Mouse (Mus musculus): ENCODE measurements around the gene Prkg1.

Gene Prkg1

DNA sequence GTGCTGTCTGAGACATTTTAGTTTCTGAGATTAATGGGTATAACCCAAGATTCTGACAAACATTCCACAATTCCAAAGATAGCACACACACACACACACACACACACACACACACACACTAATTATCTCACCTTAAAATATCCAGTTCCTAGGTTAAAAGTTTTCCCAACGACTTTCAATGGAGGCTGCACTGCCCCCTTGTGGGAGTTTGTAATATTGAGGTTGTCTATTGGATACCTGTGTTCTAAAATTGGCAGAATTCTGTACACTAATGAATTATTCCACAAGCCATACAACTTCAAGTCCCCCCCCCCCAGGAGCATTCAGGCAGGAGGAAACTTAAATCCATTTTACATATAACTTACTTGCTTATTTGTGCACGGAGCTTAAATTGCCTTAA, 18.2 kb downstream of the Prkg1 start:
- in situ Hi-C loops (cut with MboI) = no loop called here

DNA sequence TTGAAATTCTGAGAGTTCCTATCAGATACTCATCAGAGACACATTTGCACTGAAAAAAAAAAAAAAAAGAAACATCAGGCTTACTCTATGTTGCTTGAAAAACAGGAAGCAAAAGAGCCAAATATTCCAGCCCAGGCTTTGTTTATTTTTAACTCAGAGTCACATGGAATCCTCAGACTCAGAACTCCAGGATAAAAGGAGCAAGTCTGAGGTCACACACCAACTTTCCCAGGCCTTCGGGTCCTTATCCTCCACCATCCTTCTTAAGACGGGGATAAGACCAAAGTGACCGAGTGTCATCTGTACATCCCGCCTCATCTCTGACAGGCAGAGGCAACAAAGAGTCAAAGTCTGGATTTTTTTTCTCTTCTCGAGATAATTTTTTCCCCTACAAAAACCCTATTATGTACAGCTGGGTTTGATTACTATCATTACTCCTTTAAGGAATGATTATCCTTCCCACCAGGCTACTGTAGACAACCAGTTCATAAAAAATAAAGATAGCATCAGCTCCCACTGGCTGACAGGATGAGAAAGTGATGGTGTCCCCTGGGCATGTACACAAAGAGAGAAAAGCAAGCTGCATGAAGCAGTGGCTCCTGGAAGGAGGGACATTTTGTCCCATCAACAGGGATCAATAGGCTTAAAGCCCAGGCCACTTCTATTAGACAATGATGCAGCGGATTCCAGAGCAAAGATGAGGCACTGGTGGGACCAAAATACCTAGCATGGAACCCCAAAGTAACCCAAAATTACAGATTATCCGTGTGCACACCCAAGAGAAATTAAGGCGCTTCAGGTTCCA, 21.4 kb downstream of the Prkg1 start:
- in situ Hi-C loops (cut with MboI) = no loop called here

DNA sequence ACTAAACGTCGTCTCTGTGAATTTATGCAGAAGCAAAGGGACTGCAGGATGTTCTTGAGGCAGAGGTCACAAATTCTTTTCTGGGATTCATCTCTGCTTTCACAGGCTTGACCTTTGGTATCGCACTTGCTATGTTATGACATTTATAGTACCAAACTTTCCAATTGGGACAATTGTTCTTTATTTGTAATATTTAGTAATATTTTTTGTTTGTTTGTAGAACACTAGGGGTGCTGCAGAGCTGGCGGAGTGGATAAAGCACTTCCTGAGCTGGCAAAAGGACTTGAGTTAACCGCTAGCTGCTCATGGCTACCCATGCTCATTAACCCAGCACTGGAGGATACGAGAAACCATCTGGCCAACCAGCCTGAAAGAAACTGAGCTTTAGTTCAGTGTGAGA, 49.9 kb downstream of the Prkg1 start:
- in situ Hi-C loops (cut with MboI) = no loop called here

DNA sequence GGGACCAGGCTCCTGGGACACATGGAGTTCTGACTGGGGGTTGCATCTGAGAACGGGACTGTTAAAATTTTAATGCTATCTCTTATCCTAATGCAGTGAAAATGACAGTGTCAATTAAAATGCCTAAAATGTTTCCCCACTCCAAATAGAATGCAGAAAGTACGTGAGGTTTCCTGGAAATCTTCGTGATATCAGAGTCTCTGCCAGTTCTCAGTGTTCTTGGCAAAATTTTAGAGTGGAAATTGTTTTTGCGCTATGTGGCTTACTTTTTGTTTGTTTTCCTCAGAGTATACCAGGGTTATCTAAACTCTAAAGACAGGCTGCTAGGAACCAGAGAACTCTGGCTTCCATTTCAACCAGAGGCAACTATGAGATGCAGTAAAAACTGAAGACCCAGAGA, 50.4 kb downstream of the Prkg1 start:
- in situ Hi-C loops (cut with MboI) = no loop called here

DNA sequence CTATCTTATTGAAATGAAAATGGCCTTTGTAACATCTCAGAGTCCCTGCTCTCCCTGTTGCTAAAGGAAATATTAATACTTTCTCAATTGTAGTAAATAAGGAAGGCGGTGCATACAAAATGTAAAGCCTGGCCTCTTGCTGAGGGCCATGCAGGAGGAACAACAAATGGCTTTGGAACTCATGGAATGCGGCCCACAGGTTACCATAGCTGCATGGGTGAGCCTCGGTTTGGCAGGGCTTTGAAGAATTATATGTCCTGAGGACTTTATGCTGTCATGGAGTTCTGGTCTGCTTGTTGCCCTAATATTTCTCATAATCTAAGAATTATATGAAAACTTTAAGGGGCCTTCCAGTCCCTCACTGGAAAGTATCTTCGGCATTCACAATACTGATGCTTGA, 51.5 kb downstream of the Prkg1 start:
- in situ Hi-C loops (cut with MboI) = no loop called here

- in situ Hi-C loops (cut with MboI) = no loop called here
Measured at GRCm38 (mm10) chr19:31710336-31710735, 54.5 kb downstream of the Prkg1 start.

DNA sequence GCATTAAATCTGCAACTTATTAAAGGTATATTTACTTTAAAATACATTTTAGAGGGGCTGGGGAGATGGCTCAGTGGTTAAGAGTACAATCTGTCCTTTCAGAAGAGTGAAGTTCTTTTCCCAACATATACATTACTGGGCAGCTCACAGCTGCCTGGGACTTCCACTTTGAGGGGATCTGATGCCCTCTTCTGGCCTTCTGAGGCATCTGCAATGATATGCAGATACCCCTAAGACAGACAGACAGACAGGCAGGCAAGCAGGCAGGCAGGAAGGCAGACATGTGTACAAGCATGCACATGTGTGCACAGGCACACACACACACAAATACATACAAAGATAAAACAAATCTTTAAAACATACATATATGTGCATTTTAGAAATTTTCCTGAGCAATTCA, 60.8 kb downstream of the Prkg1 start:
- in situ Hi-C loops (cut with MboI) = no loop called here

- in situ Hi-C loops (cut with MboI) = no loop called here
Measured at GRCm38 (mm10) chr19:31698916-31699315, 65.9 kb downstream of the Prkg1 start.

GRCm38 (mm10) chr19:31680821-31681220, 84.0 kb downstream of the Prkg1 start:
- in situ Hi-C loops (cut with MboI) = no loop called here

DNA sequence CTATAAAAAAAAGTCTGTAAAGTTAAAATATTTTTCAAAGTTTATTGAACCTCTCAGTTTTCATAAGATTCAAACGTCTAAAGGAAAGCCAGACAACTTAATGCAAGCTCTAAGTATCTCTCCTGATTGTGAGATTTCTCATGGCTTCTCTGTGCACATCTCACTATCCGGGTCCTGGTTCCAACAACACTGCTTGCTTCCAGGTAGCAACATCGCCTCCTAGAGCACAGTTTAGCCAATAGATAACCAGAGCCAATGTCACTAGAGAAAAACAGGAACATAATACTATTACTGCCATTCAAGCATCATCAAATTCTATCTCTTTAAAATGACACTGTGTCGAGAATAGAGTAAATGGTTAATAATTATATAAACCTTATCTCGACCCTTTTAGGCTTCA, 86.5 kb downstream of the Prkg1 start:
- in situ Hi-C loops (cut with MboI) = no loop called here

DNA sequence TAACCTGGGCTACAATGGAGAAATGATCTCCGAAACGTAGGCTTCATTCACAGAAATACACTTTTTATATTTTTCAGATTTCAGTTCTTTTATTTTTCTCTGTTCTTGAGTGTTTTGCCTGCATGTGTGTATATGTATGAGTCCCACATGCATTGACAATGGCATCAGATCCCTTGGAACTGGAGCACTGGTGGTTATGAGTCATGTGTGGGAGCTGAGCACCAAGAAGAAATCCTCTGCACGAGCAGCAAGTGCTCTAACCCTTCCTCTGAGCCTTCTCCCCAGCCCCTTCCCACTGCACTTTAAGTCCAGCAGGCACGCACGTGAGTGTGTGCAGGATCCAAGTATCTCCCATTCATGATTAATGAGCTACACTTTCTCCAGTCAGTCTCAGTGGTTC, 93.1 kb downstream of the Prkg1 start:
- in situ Hi-C loops (cut with MboI) = no loop called here

- in situ Hi-C loops (cut with MboI) = no loop called here
Measured at GRCm38 (mm10) chr19:31665007-31665406, 99.8 kb downstream of the Prkg1 start.

- in situ Hi-C loops (cut with MboI) = no loop called here
Measured at GRCm38 (mm10) chr19:31664159-31664991, 100.5 kb downstream of the Prkg1 start.

- in situ Hi-C loops (cut with MboI) = no loop called here
Measured at GRCm38 (mm10) chr19:31663437-31664158, 101.2 kb downstream of the Prkg1 start.

DNA sequence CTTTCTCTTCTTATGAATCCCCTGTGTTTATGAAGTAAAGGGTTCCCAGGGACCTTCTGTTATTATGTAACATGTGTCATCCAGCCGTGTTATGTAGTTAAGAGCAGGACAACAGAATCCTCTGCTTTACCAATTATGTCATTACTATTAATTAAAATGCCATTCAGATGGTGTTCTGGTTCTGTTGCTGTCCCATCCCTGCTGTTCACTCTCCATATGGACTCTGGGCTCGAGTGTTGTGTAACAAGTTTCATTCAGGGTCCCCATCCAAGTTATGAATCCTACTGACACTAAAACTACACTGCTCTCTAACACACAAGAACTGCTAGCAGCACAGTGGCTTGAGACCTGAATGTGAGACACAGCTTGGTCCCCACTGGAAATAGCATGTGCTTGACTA, 102.0 kb downstream of the Prkg1 start:
- in situ Hi-C loops (cut with MboI) = no loop called here

DNA sequence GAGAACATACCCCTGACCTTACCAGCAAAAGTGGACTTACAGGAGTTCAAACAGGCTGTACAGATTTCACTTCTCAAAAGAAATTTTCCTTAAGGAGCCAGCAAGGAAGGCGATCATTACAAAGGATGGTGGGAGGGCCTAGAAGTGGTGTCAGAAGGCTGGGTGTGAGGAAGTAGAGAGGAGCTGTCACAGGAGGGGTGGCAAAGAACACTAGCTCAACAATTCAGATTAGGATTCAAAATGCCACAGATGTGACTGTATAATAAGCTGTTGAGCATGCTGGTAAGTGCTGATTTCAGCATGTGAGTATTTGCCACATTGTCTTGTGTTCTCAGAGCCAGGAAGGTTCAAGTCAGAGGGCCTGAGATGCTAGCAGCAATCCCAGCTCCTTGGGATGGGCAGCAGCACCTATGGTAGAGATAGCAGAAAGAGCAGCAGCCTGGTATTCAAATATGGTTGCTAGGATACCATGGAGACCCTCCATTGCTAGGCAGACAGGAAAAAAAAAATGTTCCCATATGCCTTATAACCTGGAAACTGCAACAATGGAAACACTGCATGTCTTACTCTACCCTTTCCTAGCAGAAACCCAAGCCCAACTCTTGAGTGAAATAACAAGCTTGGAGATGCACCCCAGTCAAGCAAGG, 106.0 kb downstream of the Prkg1 start:
- in situ Hi-C loops (cut with MboI) = no loop called here

DNA sequence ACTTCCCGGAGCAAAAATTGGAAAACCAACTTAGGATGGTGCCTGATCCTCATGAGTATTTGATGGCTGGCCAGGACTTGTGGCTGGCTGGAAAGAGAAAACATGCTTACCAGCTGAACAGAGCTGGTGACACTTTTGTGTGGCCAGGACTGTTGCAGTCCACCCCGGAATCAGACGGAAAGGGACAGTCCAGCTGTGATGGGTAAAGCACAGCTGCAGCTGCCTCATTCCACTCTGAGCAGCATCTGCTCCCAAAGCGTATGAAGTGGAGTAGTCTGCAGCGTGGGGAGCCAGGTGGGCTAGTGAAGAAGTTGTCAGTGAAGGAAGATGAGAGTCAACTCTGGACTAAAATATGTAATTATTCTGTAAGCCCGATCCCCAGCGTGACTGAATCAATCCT, 108.6 kb downstream of the Prkg1 start:
- in situ Hi-C loops (cut with MboI) = no loop called here

DNA sequence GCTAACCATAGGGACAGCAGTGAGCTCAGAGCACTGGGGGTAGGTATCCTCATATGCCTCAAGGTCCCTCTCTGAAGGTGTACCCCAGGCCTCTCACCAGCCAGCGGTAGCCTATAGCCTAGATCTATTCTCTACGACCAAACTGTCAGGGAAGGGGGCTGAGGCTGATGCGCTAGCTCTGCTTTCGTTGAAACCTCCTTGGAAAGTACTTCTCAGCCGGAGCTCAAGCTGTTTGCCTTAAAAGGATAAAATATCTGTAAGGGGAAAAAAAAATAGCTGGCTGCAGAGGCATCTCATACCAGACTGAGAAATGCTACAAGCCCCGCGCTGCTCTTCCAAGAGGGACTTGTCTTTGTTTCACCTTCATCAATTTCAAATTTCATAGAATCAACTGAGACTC, 109.0 kb downstream of the Prkg1 start:
- in situ Hi-C loops (cut with MboI) = no loop called here

DNA sequence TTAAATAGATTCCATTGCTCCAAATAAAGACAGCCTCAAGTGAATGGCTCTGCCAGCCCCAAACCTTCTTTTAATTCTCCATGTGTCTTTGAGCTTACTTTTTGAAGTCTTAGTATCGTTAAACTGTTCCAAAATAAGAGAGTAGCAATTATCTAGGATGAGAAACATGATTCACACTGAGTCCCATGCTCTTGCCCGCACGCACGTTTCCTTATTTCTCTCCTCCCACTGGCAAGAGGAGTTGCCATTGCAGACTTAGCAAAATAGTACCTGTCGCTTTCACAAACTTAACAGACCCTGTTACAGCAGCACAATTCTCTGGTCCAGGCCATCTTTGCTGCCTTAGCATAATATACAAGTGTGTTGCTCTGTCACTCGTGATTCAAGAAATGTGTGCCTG, 110.8 kb downstream of the Prkg1 start:
- in situ Hi-C loops (cut with MboI) = no loop called here

- in situ Hi-C loops (cut with MboI) = no loop called here
Measured at GRCm38 (mm10) chr19:31650452-31650851, 114.4 kb downstream of the Prkg1 start.

DNA sequence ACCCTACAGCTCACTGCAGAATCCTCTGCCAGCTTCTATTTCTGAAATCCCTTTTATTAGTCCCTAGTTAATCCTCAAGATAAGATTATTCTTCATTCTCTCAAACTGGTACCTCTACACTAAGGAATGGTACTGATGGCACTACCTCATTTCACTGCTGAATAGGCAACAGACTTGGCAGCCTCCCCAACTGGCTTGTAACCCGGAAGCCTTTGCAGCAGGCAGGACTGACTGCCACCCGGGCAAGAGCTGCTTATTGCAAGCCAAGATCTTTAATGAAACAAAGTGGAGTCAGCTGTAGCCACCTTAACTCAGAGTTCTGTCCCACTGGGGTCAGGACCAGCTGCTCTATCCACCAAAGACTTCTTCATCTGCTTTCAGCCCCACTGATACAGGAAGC, 117.3 kb downstream of the Prkg1 start:
- in situ Hi-C loops (cut with MboI) = no loop called here
